Mouse (Mus musculus) brain, embryonic 14.5 days (tissue): ENCODE measurements around the gene Arpc2. TPM values are rescaled to one million over a fixed set of nuclear protein-coding genes. Genes with fewer than 3 reads are reported as not detected.

Experiments used
- DNase-seq: peaks from one replicate; pipeline ENCODE4 v3.0.0-alpha.2; 2011; ENCODE audit warnings: low read depth
- CTCF ChIP-seq: fragments of 200-500 bp; IDR thresholded peaks from 2 replicates; pipeline ENCODE4 v1.5.1; 2012; ENCODE audit warnings: inconsistent platforms, mild to moderate bottlenecking, moderate library complexity, borderline replicate concordance; ENCODE audit not compliant: insufficient read depth, insufficient read length; ENCODE audit errors: extremely low read depth
- POLR2A ChIP-seq: fragments of 200-500 bp; IDR thresholded peaks from 2 replicates; pipeline ENCODE4 v1.6.1; 2012; ENCODE audit warnings: mild to moderate bottlenecking, inconsistent platforms, borderline replicate concordance; ENCODE audit not compliant: poor library complexity, insufficient read depth, insufficient read length, severe bottlenecking; ENCODE audit errors: extremely low read depth
- polyA plus RNA-seq: library from polyadenylated mRNA; depleted of rRNA; stranded (reverse); fragments of >200 nt; gene quantifications from 2 replicates; pipeline ENCODE4 v1.2.3, GENCODE M21; 2012

Gene Arpc2
- polyA plus RNA-seq, 1 experiment = 224 TPM

- TF ChIP-seq CTCF = no peak
- no peak for TF ChIP-seq POLR2A
- DNase-seq = no peak
Observed at GRCm38 (mm10) chr1:74275015-74275414, 39.1 kb downstream of the Arpc2 start.

GRCm38 (mm10) chr1:74277041-74277440 is 41.2 kb downstream of the Arpc2 start:
- TF ChIP-seq POLR2A = no peak
- TF ChIP-seq CTCF = no peak
- DNase-seq = no peak

- TF ChIP-seq CTCF (no peak), POLR2A (no peak)
- no peak for DNase-seq
Observed at GRCm38 (mm10) chr1:74277883-74278537, 42.1 kb downstream of the Arpc2 start.

- TF ChIP-seq POLR2A (no peak), CTCF (no peak)
- no peak for DNase-seq
Observed at GRCm38 (mm10) chr1:74278538-74278937, 42.7 kb downstream of the Arpc2 start, which contains the start of gene Gpbar1. Gene Gpbar1, plus strand, starts transcription at chr1:74278550.

GRCm38 (mm10) chr1:74278988-74279387 is 43.1 kb downstream of the Arpc2 start:
- TF ChIP-seq CTCF = no peak
- no peak for TF ChIP-seq POLR2A
- no peak for DNase-seq

GRCm38 (mm10) chr1:74280591-74281325 is 44.9 kb downstream of the Arpc2 start:
- TF ChIP-seq CTCF = no peak
- no peak for TF ChIP-seq POLR2A
- DNase-seq = no peak

GRCm38 (mm10) chr1:74281372-74281771 is 45.5 kb downstream of the Arpc2 start:
- TF ChIP-seq CTCF (no peak), POLR2A (no peak)
- no peak for DNase-seq

- no peak for DNase-seq
- TF ChIP-seq POLR2A (no peak), CTCF (no peak)
Observed at GRCm38 (mm10) chr1:74281886-74282285, 46.0 kb downstream of the Arpc2 start.

GRCm38 (mm10) chr1:74282896-74283625 is 47.2 kb downstream of the Arpc2 start:
- no peak for DNase-seq
- TF ChIP-seq POLR2A (no peak), CTCF (no peak)

- peak; percentile 69 for DNase-seq
- no peak for TF ChIP-seq POLR2A
- TF ChIP-seq CTCF = no peak
Observed at GRCm38 (mm10) chr1:74283686-74284463, 48.0 kb downstream of the Arpc2 start.
